Mouse (Mus musculus): Measurements from ENCODE around the gene Nsl1. TPM values are rescaled to one million over a fixed set of nuclear protein-coding genes. Genes with fewer than 3 reads are reported as not detected.

Nsl1 gene
- polyA plus RNA-seq, 1 experiment from 2014 or later, result 20.4 TPM

- DNase-seq (ENCODE audit: low spot score), result no peak
Observed at GRCm38 (mm10) chr1:191053555-191053954, 9.3 kb upstream of the Nsl1 start.

- DNase-seq (ENCODE audit: low spot score), result no peak
Observed at GRCm38 (mm10) chr1:191054870-191055532, 7.8 kb upstream of the Nsl1 start.

- DNase-seq (ENCODE audit: low spot score), result no peak
Observed at GRCm38 (mm10) chr1:191055533-191055873, 7.3 kb upstream of the Nsl1 start.

GRCm38 (mm10) chr1:191057461-191057860 is 5.4 kb upstream of the Nsl1 start:
- DNase-seq (ENCODE audit: low spot score), result no peak

- no peak for DNase-seq (ENCODE audit: low spot score)
Observed at GRCm38 (mm10) chr1:191062241-191062780, 501 bp upstream of the Nsl1 start.

GRCm38 (mm10) chr1:191063700-191064099 is 888 bp downstream of the Nsl1 start:
- DNase-seq (ENCODE audit: low spot score), result no peak

GRCm38 (mm10) chr1:191064535-191064934 is 1.7 kb downstream of the Nsl1 start:
- DNase-seq (ENCODE audit: low spot score), result no peak

- no peak for DNase-seq (ENCODE audit: low spot score)
Observed at GRCm38 (mm10) chr1:191065188-191065587, 2.4 kb downstream of the Nsl1 start.

- no peak for DNase-seq (ENCODE audit: low spot score)
Observed at GRCm38 (mm10) chr1:191068377-191068776, 5.6 kb downstream of the Nsl1 start.

GRCm38 (mm10) chr1:191070259-191070658 is 7.4 kb downstream of the Nsl1 start:
- no peak for DNase-seq (ENCODE audit: low spot score)

- DNase-seq (ENCODE audit: low spot score), result no peak
Observed at GRCm38 (mm10) chr1:191071613-191072012, 8.8 kb downstream of the Nsl1 start.

- DNase-seq (ENCODE audit: low spot score), result no peak
Observed at GRCm38 (mm10) chr1:191072329-191072913, 9.6 kb downstream of the Nsl1 start.

GRCm38 (mm10) chr1:191073001-191073400 is 10.2 kb downstream of the Nsl1 start:
- DNase-seq (ENCODE audit: low spot score), result no peak

- DNase-seq (ENCODE audit: low spot score), result no peak
Observed at GRCm38 (mm10) chr1:191073486-191073885, 10.7 kb downstream of the Nsl1 start.

- no peak for DNase-seq (ENCODE audit: low spot score)
Observed at GRCm38 (mm10) chr1:191075199-191075883, 12.5 kb downstream of the Nsl1 start.

- no peak for DNase-seq (ENCODE audit: low spot score)
Observed at GRCm38 (mm10) chr1:191083230-191083629, 20.4 kb downstream of the Nsl1 start.

- DNase-seq (ENCODE audit: low spot score), result peak; percentile 31
Observed at GRCm38 (mm10) chr1:191084951-191085559, 22.2 kb downstream of the Nsl1 start.

GRCm38 (mm10) chr1:191085597-191085996 is 22.8 kb downstream of the Nsl1 start:
- no peak for DNase-seq (ENCODE audit: low spot score)

GRCm38 (mm10) chr1:191086304-191086878 is 23.6 kb downstream of the Nsl1 start:
- no peak for DNase-seq (ENCODE audit: low spot score)

GRCm38 (mm10) chr1:191086960-191087359 is 24.1 kb downstream of the Nsl1 start:
- no peak for DNase-seq (ENCODE audit: low spot score)

- no peak for DNase-seq (ENCODE audit: low spot score)
Observed at GRCm38 (mm10) chr1:191087955-191088354, 25.1 kb downstream of the Nsl1 start.

GRCm38 (mm10) chr1:191089355-191089754 is 26.5 kb downstream of the Nsl1 start:
- no peak for DNase-seq (ENCODE audit: low spot score)

Measured in thymus, postnatal 0 days (tissue).